Mouse (Mus musculus): ENCODE data around the gene Rhbdf2.

GRCm38 (mm10) chr11:116651339-116651738 lies 24.5 kb upstream of the Rhbdf2 start:
- no peak for TF ChIP-seq GATA1 (IDR thresholded peaks at IDR 0.05; ENCODE audit: borderline replicate concordance, low read length)
- no peak for TF ChIP-seq FLI1 (IDR thresholded peaks at IDR 0.05; ENCODE audit: low read length)

Measured in megakaryocyte, embryonic 14.5 days (primary cell).